Mouse (Mus musculus): Measurements from ENCODE around the gene Nudt11. TPM values are rescaled to one million over a fixed set of nuclear protein-coding genes. Genes with fewer than 3 reads are reported as not detected.
"Not testable (repeated sequence)": the region's sequence is repeated elsewhere in the genome, so short reads cannot be mapped to it uniquely, and the experiment has no call there.

The Nudt11 gene
- polyA plus RNA-seq (2012; fragmentation: generic; extraction: Trizol): not detected
- long read RNA-seq, experiment 1: 0 reads
- long read RNA-seq, experiment 2: 0 reads

- H3ac ChIP-seq (ENCODE audit: control insufficient read depth, insufficient read length, low read depth); H3K27me3 ChIP-seq (ENCODE audit: control insufficient read depth, insufficient read depth, insufficient read length); H3K36me3 ChIP-seq (ENCODE audit: control insufficient read depth, insufficient read depth); H3K79me3 ChIP-seq (ENCODE audit: low read depth); H3K4me3 ChIP-seq (ENCODE audit: insufficient read depth, poor library complexity, severe bottlenecking); H3K79me2 ChIP-seq (ENCODE audit: control insufficient read depth, insufficient read depth): not testable (repeated sequence)
Observed at GRCm38 (mm10) chrX:6047066-6047935, at the start of gene Nudt11. Gene Nudt11 (plus strand): TSS chrX:6047453.

DNA sequence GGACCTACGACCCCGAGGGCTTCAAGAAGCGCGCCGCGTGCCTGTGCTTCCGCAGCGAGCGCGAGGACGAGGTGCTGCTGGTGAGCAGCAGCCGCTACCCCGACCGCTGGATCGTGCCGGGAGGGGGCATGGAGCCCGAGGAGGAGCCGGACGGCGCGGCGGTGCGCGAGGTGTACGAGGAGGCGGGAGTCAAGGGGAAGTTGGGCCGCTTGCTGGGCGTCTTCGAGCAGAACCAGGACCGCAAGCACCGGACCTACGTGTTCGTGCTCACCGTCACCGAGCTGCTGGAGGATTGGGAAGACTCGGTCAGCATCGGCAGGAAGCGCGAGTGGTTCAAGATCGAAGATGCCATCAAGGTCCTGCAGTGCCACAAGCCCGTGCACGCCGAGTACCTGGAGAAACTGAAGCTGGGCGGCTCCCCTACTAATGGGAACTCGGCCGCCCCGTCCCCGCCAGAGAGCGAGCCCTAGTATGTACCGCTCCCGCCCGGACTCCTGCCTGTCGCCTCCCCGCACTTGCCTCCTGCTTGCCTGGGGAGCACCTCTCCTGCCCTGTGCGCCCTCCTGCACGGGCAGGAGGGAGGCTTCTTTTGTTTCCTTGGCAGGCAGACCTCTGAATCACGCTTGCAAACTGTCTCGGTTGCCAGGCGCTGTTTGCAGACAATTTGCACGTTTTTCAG lies 822 bp downstream of the Nudt11 start:
- H3K79me3 ChIP-seq (ENCODE audit: low read depth); H3K36me3 ChIP-seq (ENCODE audit: control insufficient read depth, insufficient read depth); H3K79me2 ChIP-seq (ENCODE audit: control insufficient read depth, insufficient read depth); H3ac ChIP-seq (ENCODE audit: control insufficient read depth, insufficient read length, low read depth); H3K4me3 ChIP-seq (ENCODE audit: insufficient read depth, poor library complexity, severe bottlenecking); H3K27me3 ChIP-seq (ENCODE audit: control insufficient read depth, insufficient read depth, insufficient read length): not testable (repeated sequence)

- Histone ChIP-seq H3K36me3 (ENCODE audit: control insufficient read depth, insufficient read depth) (no peaks in the 10 kb centered on the region), H3K27me3 (ENCODE audit: control insufficient read depth, insufficient read depth, insufficient read length) (no peaks in the 10 kb centered on the region), H3K79me2 (ENCODE audit: control insufficient read depth, insufficient read depth) (no peaks in the 10 kb centered on the region), H3K4me3 (ENCODE audit: insufficient read depth, poor library complexity, severe bottlenecking) (no peak overlapping the region), H3ac (ENCODE audit: control insufficient read depth, insufficient read length, low read depth) (no peak overlapping the region), H3K79me3 (ENCODE audit: low read depth) (no peaks in the 10 kb centered on the region)
- TF ChIP-seq FOSL1 (IDR thresholded peaks at IDR 0.05; ENCODE audit: insufficient read depth, low read length, poor library complexity, severe bottlenecking) (no peak), CTCF (IDR thresholded peaks at IDR 0.05; ENCODE audit: control insufficient read depth, insufficient read depth, insufficient read length) (no peak), CEBPB (IDR thresholded peaks at IDR 0.05; ENCODE audit: low read depth) (no peak), MAX (IDR thresholded peaks at IDR 0.05) (no peak), MYOD1 (IDR thresholded peaks at IDR 0.05; ENCODE audit: control insufficient read depth, insufficient read length, low read depth) (no peak), USF1 (IDR thresholded peaks at IDR 0.05; ENCODE audit: low read depth) (no peak), MYOG (IDR thresholded peaks at IDR 0.05; ENCODE audit: control insufficient read depth, extremely low read depth, insufficient read length) (no peak)
Observed at GRCm38 (mm10) chrX:6061563-6061962, 14.3 kb downstream of the Nudt11 start.

- TF ChIP-seq USF1 (IDR thresholded peaks at IDR 0.05; ENCODE audit: low read depth) (no peak), FOSL1 (IDR thresholded peaks at IDR 0.05; ENCODE audit: insufficient read depth, low read length, poor library complexity, severe bottlenecking) (no peak), MYOG (IDR thresholded peaks at IDR 0.05; ENCODE audit: control insufficient read depth, extremely low read depth, insufficient read length) (no peak), CEBPB (IDR thresholded peaks at IDR 0.05; ENCODE audit: low read depth) (no peak), MYOD1 (IDR thresholded peaks at IDR 0.05; ENCODE audit: control insufficient read depth, insufficient read length, low read depth) (no peak), MAX (IDR thresholded peaks at IDR 0.05) (no peak), CTCF (IDR thresholded peaks at IDR 0.05; ENCODE audit: control insufficient read depth, insufficient read depth, insufficient read length) (no peak)
- Histone ChIP-seq H3K27me3 (ENCODE audit: control insufficient read depth, insufficient read depth, insufficient read length) (no peaks in the 10 kb centered on the region), H3K4me3 (ENCODE audit: insufficient read depth, poor library complexity, severe bottlenecking) (no peak within 1 kb of the TSS), H3K79me3 (ENCODE audit: low read depth) (no peaks in the 10 kb centered on the region), H3K79me2 (ENCODE audit: control insufficient read depth, insufficient read depth) (no peaks in the 10 kb centered on the region), H3ac (ENCODE audit: control insufficient read depth, insufficient read length, low read depth) (no peak within 1 kb of the TSS), H3K36me3 (ENCODE audit: control insufficient read depth, insufficient read depth) (no peaks in the 10 kb centered on the region)
Observed at GRCm38 (mm10) chrX:6082954-6083680, 35.9 kb downstream of the Nudt11 start, which contains the start of gene AU022751. Gene AU022751 (minus strand): TSS chrX:6083419.

- TF ChIP-seq CTCF (IDR thresholded peaks at IDR 0.05; ENCODE audit: control insufficient read depth, insufficient read depth, insufficient read length) (no peak), USF1 (IDR thresholded peaks at IDR 0.05; ENCODE audit: low read depth) (no peak), CEBPB (IDR thresholded peaks at IDR 0.05; ENCODE audit: low read depth) (no peak), MAX (IDR thresholded peaks at IDR 0.05) (no peak), FOSL1 (IDR thresholded peaks at IDR 0.05; ENCODE audit: insufficient read depth, low read length, poor library complexity, severe bottlenecking) (no peak), MYOG (IDR thresholded peaks at IDR 0.05; ENCODE audit: control insufficient read depth, extremely low read depth, insufficient read length) (no peak)
- no peaks in the 10 kb centered on the region for H3K79me2 ChIP-seq (ENCODE audit: control insufficient read depth, insufficient read depth)
- H3K4me3 ChIP-seq (ENCODE audit: insufficient read depth, poor library complexity, severe bottlenecking): no peak overlapping the region
- H3K79me3 ChIP-seq (ENCODE audit: low read depth): no peaks in the 10 kb centered on the region
- no peaks in the 10 kb centered on the region for H3K27me3 ChIP-seq (ENCODE audit: control insufficient read depth, insufficient read depth, insufficient read length)
- no peak overlapping the region for H3ac ChIP-seq (ENCODE audit: control insufficient read depth, insufficient read length, low read depth)
- H3K36me3 ChIP-seq (ENCODE audit: control insufficient read depth, insufficient read depth): no peaks in the 10 kb centered on the region
Observed at GRCm38 (mm10) chrX:6091547-6091946, 44.3 kb downstream of the Nudt11 start.

Measured in C2C12 (cell line).